Mouse (Mus musculus): ENCODE data around the gene Shisa4. TPM values are rescaled to one million over a fixed set of nuclear protein-coding genes. Genes with fewer than 3 reads are reported as not detected.

The Shisa4 gene
- 1 to 10 TPM in 1 of 2 experiments, not detected in 1; 1.7 TPM for polyA plus RNA-seq (2017; shearing (Covaris generic))

DNA sequence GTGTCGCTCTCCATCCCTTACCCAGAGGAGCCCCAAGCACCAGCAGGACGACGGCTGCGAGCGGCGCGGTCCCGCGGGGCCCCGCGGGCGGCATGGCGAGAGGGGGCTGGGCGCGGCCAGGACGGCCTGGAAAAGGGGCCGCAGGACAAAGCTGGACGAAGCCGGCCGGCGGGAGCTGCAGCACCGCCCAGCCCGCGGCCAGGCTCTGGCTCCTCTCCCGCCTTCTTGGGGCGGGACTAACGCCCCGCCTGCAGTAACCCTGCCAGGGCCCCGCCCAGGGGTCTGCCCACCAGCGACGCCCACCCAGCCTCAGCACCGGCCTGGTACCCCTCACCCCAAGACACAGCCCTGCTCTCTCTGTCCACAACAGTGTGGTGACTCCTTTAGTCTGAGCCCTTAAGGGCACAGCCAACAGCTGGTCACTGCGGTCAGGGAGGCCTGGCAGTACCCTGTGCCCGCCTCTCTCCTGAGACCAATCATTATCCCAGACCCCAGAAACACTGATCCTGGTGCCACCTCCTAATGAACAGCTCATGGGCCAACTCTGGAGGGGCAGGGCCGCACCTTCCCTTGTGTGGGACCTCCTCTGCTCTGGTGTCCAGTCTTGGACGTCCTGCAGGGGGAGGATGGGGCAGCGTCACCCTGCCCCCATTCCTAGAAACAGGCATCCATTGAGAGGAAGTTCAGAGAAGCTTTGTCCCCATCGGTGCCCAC lies at the start of gene Shisa4:
TSS of gene Shisa4 (minus strand) at position 370 of the 714 bp plus-strand sequence.

DNA sequence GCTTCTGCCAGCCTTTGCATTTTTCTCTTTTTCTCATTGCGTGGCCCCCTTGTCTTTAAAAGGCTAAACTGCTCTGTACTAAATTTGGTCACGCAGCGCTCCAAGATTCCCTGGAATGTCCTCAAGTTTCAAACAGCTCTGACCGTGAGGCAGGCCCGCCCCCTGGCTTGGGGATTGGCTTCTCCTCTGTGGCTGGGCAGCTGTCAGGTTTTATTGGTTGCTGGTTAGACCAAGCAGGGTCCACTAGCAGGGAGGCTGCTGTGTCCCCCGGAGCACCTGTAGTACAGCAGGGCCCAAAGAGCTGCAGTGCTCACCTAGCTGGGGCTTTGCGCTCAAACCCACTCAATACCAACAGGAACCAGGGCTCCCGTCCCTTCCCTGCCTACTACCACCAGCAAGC lies 50.5 kb downstream of the Shisa4 start, which contains the start of gene Lmod1:
TSS of gene Lmod1 (plus strand) at position 237 of the 400 bp plus-strand sequence.

Other genes starting within 250 kb of the Shisa4 start
- 100 to 1,000 TPM; 217 to 233 TPM for gene Ptpn7, start 242.5 kb downstream of the Shisa4 start, polyA plus RNA-seq (2017; shearing (Covaris generic))
- 100 to 1,000 TPM in 1 of 2 experiments, 10 to 100 TPM in 1; 76.1 to 108 TPM for gene Arl8a, start 228.4 kb downstream of the Shisa4 start, polyA plus RNA-seq (2017; shearing (Covaris generic))
- not detected for gene Gpr37l1, start 207.6 kb downstream of the Shisa4 start, polyA plus RNA-seq (2017; shearing (Covaris generic))
- gene Elf3, start 116.7 kb downstream of the Shisa4 start, polyA plus RNA-seq (2017; shearing (Covaris generic)) = under 1 TPM in 1 of 2 experiments, not detected in 1; 0.34 TPM
- 10 to 100 TPM; 62.5 to 64.1 TPM for gene Rnpep, start 91.2 kb downstream of the Shisa4 start, polyA plus RNA-seq (2017; shearing (Covaris generic))
- 100 to 1,000 TPM; 128 to 140 TPM for gene Timm17a, start 61.5 kb downstream of the Shisa4 start, polyA plus RNA-seq (2017; shearing (Covaris generic))
- under 1 TPM in 1 of 2 experiments, not detected in 1; 0.21 TPM for gene Lmod1, start 50.4 kb downstream of the Shisa4 start, polyA plus RNA-seq (2017; shearing (Covaris generic))
- gene Ipo9, start 55.3 kb upstream of the Shisa4 start, polyA plus RNA-seq (2017; shearing (Covaris generic)) = 10 to 100 TPM; 51.3 to 60.8 TPM
- under 1 TPM; 0.43 to 0.71 TPM for gene Nav1, start 232.1 kb upstream of the Shisa4 start, polyA plus RNA-seq (2017; shearing (Covaris generic))